Mouse (Mus musculus) stomach, postnatal 0 days (tissue): Measurements from ENCODE around the gene Syt3.

Source experiments
- CTCF ChIP-seq: IDR thresholded peaks from 2 replicates; pipeline ENCODE4 v1.5.1; 2016; ENCODE audit warnings: antibody characterized with exemption, low read depth, mild to moderate bottlenecking, moderate library complexity
- EP300 ChIP-seq: optimal IDR thresholded peaks from 2 replicates; pipeline ENCODE3; 2016; ENCODE audit warnings: antibody characterized with exemption

- no peak for TF ChIP-seq CTCF
- no peak for TF ChIP-seq EP300
Measured at GRCm38 (mm10) chr7:44375207-44375606, 8.7 kb upstream of the Syt3 start.
